Mouse (Mus musculus) forebrain, embryonic 11.5 days (tissue): Measurements from ENCODE around the gene Dhx37. TPM values are rescaled to one million over a fixed set of nuclear protein-coding genes. Genes with fewer than 3 reads are reported as not detected.
A peak's percentile ranks its signal among the peaks of the same experiment; 100 is the strongest.

Experiments
- ATAC-seq: fragments of 200-750 bp; cut with Nextera tagmentation; replicated peaks from 2 replicates; pipeline ENCODE4 v1.8.0; 2017; ENCODE audit warnings: moderate TSS enrichment; ENCODE audit not compliant: low FRiP score
- DNase-seq: peaks from one replicate; pipeline ENCODE4 v3.0.0-alpha.2; 2017; ENCODE audit warnings: low spot score
- H3K27ac ChIP-seq: fragments of 300-500 bp; sonication (generic); 2 replicates; pipeline ENCODE4 v1.5.1; 2014; ENCODE audit warnings: low read depth, low read length
- H3K27me3 ChIP-seq: fragments of 300-500 bp; sonication (generic); 2 replicates; pipeline ENCODE4 v1.6.1; 2014; ENCODE audit warnings: mild to moderate bottlenecking, low read length, mixed read lengths; ENCODE audit not compliant: control insufficient read depth, insufficient read depth
- H3K36me3 ChIP-seq: fragments of 300-500 bp; sonication (generic); 2 replicates; pipeline ENCODE4 v1.6.1; 2014; ENCODE audit warnings: mild to moderate bottlenecking, low read length, moderate library complexity, mixed read lengths; ENCODE audit not compliant: control insufficient read depth, insufficient read depth
- H3K4me1 ChIP-seq: fragments of 300-500 bp; sonication (generic); replicated peaks from 2 replicates; pipeline ENCODE4 v1.6.1; 2014; ENCODE audit warnings: low read length, mixed read lengths; ENCODE audit not compliant: control insufficient read depth, insufficient read depth
- H3K4me2 ChIP-seq: fragments of 300-500 bp; sonication (generic); 2 replicates; pipeline ENCODE4 v1.6.1; 2014; ENCODE audit warnings: low read depth, mild to moderate bottlenecking, low read length, moderate library complexity, mixed read lengths; ENCODE audit not compliant: severe bottlenecking
- H3K4me3 ChIP-seq: fragments of 300-500 bp; sonication (generic); 2 replicates; pipeline ENCODE4 v1.5.1; 2014; ENCODE audit warnings: low read depth, low read length
- H3K9ac ChIP-seq: fragments of 300-500 bp; sonication (generic); 2 replicates; pipeline ENCODE4 v1.6.1; 2014; ENCODE audit warnings: low read length
- H3K9me3 ChIP-seq: fragments of 300-500 bp; sonication (generic); 2 replicates; pipeline ENCODE4 v1.6.1; 2016; ENCODE audit warnings: low read length, mixed read lengths; ENCODE audit not compliant: control insufficient read depth
- WGBS: fragments of 180-500 bp; shearing (Covaris S2); extraction: QIAGEN DNeasy Blood & Tissue Kit; methylation state at CpG from one replicate; pipeline ENCODE4 v1.1.7; 2014; 5-methylcytosine and 5-hydroxymethylcytosine counted together
- polyA plus RNA-seq: library from polyadenylated mRNA; unstranded; fragments of >200 nt; fragmentation: Nextera tagmentation; extraction: Ambion mirVana; gene quantifications from 2 replicates; pipeline ENCODE4 v1.2.1, GENCODE M21; 2014

Dhx37 gene
- polyA plus RNA-seq, 1 experiment from 2014 or later = 15.7 TPM

DNA sequence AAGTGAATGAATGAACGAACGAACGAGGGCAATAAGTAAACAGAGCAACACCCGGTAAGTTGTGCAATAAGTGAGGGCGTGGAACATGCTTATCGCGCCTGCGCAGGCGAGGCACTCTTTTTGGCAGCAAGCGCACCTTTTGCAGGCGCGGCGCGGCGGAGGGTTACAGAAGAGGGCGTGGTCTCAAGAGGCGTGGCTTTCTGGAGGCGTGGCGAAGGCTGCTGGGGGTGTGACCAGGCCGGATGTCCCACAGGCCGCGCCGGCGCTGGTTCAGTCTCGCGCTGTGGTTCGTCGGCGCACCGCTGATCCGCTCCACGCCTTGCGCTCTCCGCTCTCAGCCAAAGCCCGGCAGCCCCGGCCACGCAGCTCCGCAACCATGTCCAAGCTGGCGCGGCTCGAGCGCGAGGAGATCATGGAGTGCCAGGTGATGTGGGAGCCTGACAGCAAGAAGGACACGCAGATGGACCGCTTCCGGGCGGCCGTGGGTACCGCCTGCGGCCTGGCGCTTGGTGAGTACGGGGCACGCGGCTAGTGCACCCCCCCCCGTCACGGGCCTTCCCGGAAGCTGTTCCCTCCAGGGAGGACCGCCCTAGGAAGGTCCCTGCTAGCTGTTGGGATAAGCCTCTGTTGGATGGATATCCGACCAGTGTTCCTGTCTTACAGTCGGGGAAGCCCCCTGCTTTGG, 41.8 kb upstream of the Dhx37 start, which contains the start of gene Aacs:
Gene Aacs, plus strand, starts transcription at position 214 of the 685 bp plus-strand sequence.
- peak within 1 kb of the TSS; percentile 74 for H3K9ac ChIP-seq
- WGBS = under 1% methylated on average over 60 of the region's 60 CpGs
- peak within 1 kb of the TSS; percentile 71 for H3K4me3 ChIP-seq

DNA sequence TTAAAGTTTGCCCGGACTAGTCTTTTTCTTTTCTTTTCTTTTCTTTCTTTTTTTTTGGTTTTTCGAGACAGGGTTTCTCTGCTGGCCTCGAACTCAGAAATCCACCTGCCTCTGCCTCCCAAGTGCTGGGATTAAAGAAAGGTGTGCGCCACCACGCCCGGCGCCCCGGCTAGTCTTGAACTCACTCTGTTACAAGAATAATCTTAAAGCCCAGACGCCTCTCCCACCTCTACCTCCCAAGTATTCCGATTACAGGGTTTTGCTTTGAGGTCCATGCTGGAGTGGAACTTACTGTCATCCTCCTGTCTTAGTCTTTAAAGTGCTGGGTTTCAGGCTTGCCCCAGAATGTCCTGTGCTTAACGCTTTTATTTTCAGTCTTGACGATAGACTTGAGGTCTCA, 41.1 kb upstream of the Dhx37 start:
- Histone ChIP-seq H3K4me2 (peak overlapping the region; percentile 89), H3K27ac (no peak overlapping the region), H3K9me3 (no peaks in the 10 kb centered on the region), H3K9ac (peak overlapping the region; percentile 74), H3K27me3 (no peaks in the 10 kb centered on the region), H3K36me3 (no peaks in the 10 kb centered on the region), H3K4me1 (peaks cover 14% of the 10 kb centered on the region; the same call in 1 of the 2 replicates), H3K4me3 (peak overlapping the region; percentile 71)
- 60% methylated on average over 12 of the region's 12 CpGs for WGBS
- DNase-seq = no peak
- no peak; the same call in 1 of the 2 replicates for ATAC-seq

More for the DNA sequence above, 41.8 kb upstream of the Dhx37 start, which contains the start of gene Aacs:
- Histone ChIP-seq H3K36me3 (no peaks in the 10 kb centered on the region), H3K4me2 (peak within 1 kb of the TSS; percentile 89), H3K27me3 (no peaks in the 10 kb centered on the region), H3K27ac (no peak within 1 kb of the TSS), H3K4me1 (peaks cover 14% of the 10 kb centered on the region; the same call in 1 of the 2 replicates), H3K9me3 (no peaks in the 10 kb centered on the region)
- DNase-seq (peak; percentile 99), ATAC-seq (peak; percentile 94)

GRCm38 (mm10) chr5:125472796-125473475, 39.0 kb upstream of the Dhx37 start:
- no peak overlapping the region for H3K4me2 ChIP-seq
- ATAC-seq (no peak), DNase-seq (no peak)
- H3K4me3 ChIP-seq = no peak overlapping the region
- H3K27me3 ChIP-seq = no peaks in the 10 kb centered on the region
- no peak overlapping the region for H3K27ac ChIP-seq
- no peak overlapping the region for H3K9ac ChIP-seq
- WGBS = 78% methylated on average over 9 of the region's 9 CpGs
- no peaks in the 10 kb centered on the region for H3K36me3 ChIP-seq
- no peaks in the 10 kb centered on the region for H3K9me3 ChIP-seq
- H3K4me1 ChIP-seq = peaks cover 11% of the 10 kb centered on the region; the same call in 1 of the 2 replicates

- no peak overlapping the region for H3K9ac ChIP-seq
- H3K27ac ChIP-seq = no peak overlapping the region
- WGBS = 84% methylated on average over 4 of the region's 4 CpGs
- no peaks in the 10 kb centered on the region for H3K36me3 ChIP-seq
- H3K4me2 ChIP-seq = no peak overlapping the region
- ATAC-seq = no peak
- DNase-seq = no peak
- no peaks in the 10 kb centered on the region for H3K27me3 ChIP-seq
- H3K4me1 ChIP-seq = no peaks in the 10 kb centered on the region
- H3K9me3 ChIP-seq = no peaks in the 10 kb centered on the region
- no peak overlapping the region for H3K4me3 ChIP-seq
These were observed 36.8 kb upstream of the Dhx37 start for GRCm38 (mm10) chr5:125470713-125471112.

DNA sequence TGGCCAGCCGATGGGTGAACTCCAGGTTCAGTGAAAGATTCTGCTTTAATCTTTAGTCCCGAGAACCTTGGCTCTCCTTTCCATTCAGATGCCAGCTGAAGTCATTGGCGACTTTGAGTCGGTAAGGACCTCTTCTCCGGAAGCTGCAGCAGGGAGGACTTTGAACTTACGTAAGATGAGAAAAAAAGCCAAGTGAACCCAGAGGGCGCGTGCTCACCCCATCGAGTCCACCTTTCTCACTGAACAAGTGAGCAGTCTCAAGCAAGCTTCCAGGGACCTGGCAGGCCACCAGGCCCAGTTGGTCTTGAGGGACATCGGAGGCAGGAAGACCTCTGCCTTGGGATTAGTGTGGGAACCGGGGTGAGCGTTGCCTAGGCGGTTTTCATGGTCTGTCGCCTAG, 33.3 kb upstream of the Dhx37 start:
- H3K9me3 ChIP-seq = no peaks in the 10 kb centered on the region
- H3K4me2 ChIP-seq = no peak overlapping the region
- 91% methylated on average over 14 of the region's 14 CpGs for WGBS
- H3K4me3 ChIP-seq = no peak overlapping the region
- no peak for DNase-seq
- no peaks in the 10 kb centered on the region for H3K27me3 ChIP-seq
- no peak overlapping the region for H3K9ac ChIP-seq
- 0 out of 2 replicates have a peak, but pooled peaks cover 2% of the 10 kb centered on the region for H3K4me1 ChIP-seq
- H3K27ac ChIP-seq = no peak overlapping the region
- no peak for ATAC-seq
- H3K36me3 ChIP-seq = no peaks in the 10 kb centered on the region

GRCm38 (mm10) chr5:125466483-125466882, 32.6 kb upstream of the Dhx37 start:
- Histone ChIP-seq H3K4me3 (no peak overlapping the region), H3K27me3 (no peaks in the 10 kb centered on the region), H3K4me2 (no peak overlapping the region), H3K9ac (no peak overlapping the region), H3K27ac (no peak overlapping the region), H3K4me1 (0 out of 2 replicates have a peak, but pooled peaks cover 2% of the 10 kb centered on the region), H3K9me3 (no peaks in the 10 kb centered on the region), H3K36me3 (no peaks in the 10 kb centered on the region)
- ATAC-seq (no peak), DNase-seq (no peak)
- WGBS = 88% methylated on average over 5 of the region's 5 CpGs

GRCm38 (mm10) chr5:125465701-125466106, 31.8 kb upstream of the Dhx37 start:
- H3K4me1 ChIP-seq = 0 out of 2 replicates have a peak, but pooled peaks cover 2% of the 10 kb centered on the region
- H3K4me3 ChIP-seq = peak overlapping the region; percentile 17; the same call in 1 of the 2 replicates
- no peaks in the 10 kb centered on the region for H3K36me3 ChIP-seq
- H3K9ac ChIP-seq = no peak overlapping the region
- peak overlapping the region; percentile 31; the same call in 1 of the 2 replicates for H3K4me2 ChIP-seq
- WGBS = 1% methylated on average over 25 of the region's 25 CpGs
- no peaks in the 10 kb centered on the region for H3K27me3 ChIP-seq
- no peak overlapping the region for H3K27ac ChIP-seq
- ATAC-seq (peak; percentile 100), DNase-seq (peak; percentile 98)
- no peaks in the 10 kb centered on the region for H3K9me3 ChIP-seq

GRCm38 (mm10) chr5:125465192-125465591, 31.3 kb upstream of the Dhx37 start:
- H3K9ac ChIP-seq = no peak overlapping the region
- H3K36me3 ChIP-seq = no peaks in the 10 kb centered on the region
- peak overlapping the region; percentile 9; the same call in 1 of the 2 replicates for H3K27ac ChIP-seq
- ATAC-seq = peak; percentile 26; the same call in 1 of the 2 replicates
- no peaks in the 10 kb centered on the region for H3K9me3 ChIP-seq
- no peaks in the 10 kb centered on the region for H3K27me3 ChIP-seq
- 46% methylated on average over 7 of the region's 7 CpGs for WGBS
- H3K4me2 ChIP-seq = peak overlapping the region; percentile 16; the same call in 1 of the 2 replicates
- 0 out of 2 replicates have a peak, but pooled peaks cover 2% of the 10 kb centered on the region for H3K4me1 ChIP-seq
- no peak overlapping the region for H3K4me3 ChIP-seq
- DNase-seq = no peak
